Mouse (Mus musculus): ENCODE data around the gene Exosc7.
A peak's percentile ranks its signal among the peaks of the same experiment; 100 is the strongest.

Gene Exosc7

DNA sequence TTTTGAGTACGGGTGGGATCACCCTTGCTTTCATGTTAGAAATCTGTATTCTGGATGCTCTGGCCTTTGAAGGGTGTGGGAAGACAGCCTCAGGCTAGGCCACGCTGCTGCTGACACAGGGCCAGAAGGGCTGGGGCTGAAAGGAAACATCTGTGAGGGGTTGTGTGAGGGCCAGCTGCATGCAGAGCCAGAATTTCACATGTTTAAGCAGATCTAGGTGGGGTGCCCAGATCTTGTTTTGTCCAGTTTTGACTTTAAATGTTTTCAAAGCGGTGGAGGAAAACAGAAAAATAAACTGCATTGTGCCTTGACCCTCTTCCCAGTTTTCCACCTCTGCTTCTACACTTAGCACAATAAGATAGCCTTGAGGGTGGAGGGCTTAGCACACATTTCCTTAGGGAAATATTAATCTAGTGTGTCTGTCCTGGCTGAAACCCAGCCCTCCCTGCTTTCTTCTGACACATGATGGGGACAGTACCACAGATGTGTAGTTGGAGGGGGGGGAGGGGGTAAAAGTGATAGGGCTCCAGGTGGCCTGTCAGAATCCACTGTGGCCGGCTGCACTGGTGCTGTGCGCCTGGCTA is 26.0 kb downstream of the Exosc7 start:
- no peak for DNase-seq (ENCODE audit: low read depth, low spot score)

DNA sequence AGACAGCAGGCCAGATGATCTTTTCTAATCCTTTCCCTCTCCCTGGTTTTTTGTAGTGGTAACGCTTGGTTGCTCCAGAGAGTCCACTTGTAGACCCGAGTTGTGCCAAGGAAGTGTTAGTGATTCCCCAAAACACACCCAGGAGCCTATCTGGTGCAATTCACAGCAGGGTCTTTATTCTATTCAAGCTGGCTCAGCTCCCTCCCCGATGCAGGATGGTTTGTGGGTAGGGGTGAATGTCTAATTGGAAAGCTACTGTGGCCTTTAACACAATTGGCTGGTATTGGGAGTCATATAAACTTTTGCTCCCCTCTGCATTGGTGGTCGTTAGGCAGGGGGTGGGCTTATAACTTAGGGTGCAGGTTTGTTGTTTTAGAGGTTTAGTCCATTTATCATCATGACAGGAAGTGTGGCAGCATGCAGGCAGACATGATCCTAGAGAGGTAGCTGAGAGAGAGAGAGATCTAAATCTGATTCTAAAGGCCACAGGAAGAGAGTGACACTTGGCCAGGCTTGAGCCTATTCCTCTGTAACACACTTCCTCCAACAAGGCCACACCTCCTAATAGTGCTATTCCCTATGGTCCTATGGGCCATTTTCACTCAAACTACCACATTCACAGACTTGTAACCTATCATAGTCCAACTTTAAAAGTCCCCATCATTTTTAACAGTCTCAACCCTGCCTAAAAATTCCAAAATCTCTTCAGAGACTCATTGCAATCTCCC is 27.0 kb downstream of the Exosc7 start:
- DNase-seq (ENCODE audit: low read depth, low spot score), result no peak

DNA sequence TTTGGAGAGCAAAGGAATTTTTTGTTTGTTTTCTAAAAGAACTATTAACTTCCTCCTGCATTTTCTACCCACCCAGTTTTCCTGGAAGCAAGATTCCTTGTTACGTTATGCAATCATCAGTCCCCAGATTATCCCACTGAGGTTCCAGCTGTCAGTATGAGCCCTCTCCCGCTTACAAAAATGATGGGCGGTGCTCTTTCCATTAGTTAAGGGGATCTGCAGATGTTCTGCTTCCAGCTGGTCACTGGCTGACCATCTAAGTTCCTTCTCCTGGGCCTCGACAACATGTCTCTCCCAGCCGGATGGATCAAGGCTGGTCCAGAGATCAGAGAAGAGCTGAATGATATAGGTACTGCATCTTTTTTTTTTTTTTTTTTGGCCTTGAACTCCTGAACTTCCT is 35.4 kb downstream of the Exosc7 start:
- no peak for DNase-seq (ENCODE audit: low read depth, low spot score)

GRCm38 (mm10) chr9:123150241-123151020 is 37.4 kb downstream of the Exosc7 start, which contains the start of gene Clec3b:
Gene Clec3b, plus strand, starts transcription at chr9:123150946.
- DNase-seq (ENCODE audit: low read depth, low spot score), result no peak

DNA sequence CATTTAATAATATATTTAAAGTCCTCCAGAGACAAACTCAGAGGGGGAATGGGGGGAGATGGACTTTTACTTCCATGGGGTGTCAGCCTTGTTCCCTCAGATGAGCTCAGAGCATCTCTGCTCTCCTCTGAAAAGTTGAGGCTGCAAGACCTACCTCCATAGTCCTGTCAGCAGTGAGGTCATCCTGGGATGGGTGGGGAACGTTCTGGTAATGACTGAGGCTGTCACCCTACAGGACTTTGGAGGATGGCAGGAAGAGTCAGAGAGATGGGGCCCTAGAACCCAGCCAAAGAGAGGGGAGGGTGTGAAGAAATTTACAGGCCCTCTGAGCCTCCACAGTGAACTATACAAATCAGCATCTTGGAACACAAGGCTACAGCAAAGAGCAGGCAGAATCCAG is 38.5 kb downstream of the Exosc7 start:
- DNase-seq (ENCODE audit: low read depth, low spot score), result no peak

- DNase-seq (ENCODE audit: low read depth, low spot score), result peak; percentile 57
Observed at GRCm38 (mm10) chr9:123152026-123152425, 39.0 kb downstream of the Exosc7 start.

DNA sequence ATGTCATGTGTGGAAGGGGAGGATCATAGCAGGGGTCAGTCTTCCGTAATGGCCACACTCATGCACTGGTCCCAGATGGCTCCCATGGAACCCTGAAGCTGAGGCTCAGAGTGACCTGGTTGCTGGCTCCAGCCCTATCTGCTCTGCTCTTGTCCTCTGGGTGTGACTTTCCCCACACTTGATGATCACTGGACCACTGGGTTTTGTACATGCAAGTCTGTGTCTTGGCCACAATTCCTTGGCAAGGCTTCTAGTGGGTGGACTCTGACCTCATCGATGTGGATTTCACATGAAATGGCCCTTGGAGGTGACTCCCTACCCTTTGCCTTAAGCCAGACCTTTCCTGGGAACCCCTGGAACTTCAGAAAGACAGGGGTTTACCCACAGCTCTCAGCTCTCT is 40.1 kb downstream of the Exosc7 start:
- DNase-seq (ENCODE audit: low read depth, low spot score), result no peak

DNA sequence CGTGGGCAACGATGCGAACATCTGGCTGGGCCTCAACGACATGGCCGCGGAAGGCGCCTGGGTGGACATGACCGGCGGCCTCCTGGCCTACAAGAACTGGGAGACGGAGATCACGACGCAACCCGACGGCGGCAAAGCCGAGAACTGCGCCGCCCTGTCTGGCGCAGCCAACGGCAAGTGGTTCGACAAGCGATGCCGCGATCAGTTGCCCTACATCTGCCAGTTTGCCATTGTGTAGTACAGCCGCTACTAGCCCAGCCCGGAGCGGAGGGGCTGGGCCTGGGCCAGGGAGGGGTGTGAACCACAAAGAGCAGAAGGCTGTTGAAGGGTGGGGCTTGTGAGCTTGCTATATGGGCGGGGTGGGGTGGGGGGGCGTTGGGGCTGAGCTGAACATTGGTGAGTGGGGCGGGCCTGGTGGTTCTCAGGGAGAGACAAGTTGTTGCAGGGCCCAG is 43.9 kb downstream of the Exosc7 start:
- no peak for DNase-seq (ENCODE audit: low read depth, low spot score)

DNA sequence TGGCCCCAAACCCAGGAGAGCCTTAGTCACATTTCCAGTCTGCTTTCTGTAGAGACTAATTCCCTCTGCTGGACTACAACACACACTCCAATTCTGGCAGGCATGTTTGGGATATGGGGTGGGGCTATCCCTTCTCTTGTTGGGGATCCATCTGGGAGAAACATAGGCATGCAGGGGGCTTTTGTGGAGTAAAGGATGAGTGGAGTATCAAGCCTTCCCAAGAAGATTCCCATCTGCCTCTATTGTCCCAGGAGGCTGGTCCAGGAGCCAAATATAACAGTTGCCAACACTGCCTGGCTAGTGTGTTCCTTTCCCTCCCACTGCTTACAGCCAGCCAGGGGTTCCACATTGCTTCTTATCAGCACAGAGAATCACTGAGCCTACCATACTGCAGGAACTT is 44.7 kb downstream of the Exosc7 start:
- no peak for DNase-seq (ENCODE audit: low read depth, low spot score)

DNA sequence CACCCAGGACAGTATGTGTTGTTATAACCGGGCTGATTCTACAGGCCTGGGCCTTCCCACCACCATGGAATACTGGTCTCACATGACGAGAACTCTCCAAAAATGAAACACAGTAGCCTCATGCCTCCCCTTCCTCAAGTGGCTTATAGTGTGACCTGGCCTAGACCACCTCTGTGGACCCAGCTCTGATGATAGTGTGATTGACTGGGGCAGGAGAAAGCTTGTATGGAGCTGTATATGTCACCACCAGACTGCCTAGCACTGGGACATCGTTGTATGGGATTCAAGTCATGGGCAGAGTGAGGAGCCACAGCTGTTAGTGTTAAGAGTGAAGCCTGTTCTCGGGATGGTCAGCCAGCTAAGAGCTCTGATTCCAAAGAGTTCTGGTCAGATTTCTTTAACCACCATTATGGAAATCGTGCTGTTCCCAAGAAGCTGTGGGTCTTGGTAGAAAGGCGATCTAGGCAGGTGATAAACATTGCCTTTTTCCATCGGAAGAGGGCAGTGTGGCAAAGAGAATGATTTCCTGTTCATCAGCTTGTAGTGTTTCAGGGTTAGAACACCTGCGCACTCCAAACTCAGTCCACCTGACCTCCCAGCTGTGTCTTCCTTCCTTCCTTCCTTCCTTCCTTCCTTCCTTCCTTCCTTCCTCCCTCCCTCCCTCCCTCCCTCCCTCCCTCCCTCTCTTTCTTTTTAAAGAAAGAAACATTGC is 45.3 kb downstream of the Exosc7 start:
- peak; percentile 67 for DNase-seq (ENCODE audit: low read depth, low spot score)

DNA sequence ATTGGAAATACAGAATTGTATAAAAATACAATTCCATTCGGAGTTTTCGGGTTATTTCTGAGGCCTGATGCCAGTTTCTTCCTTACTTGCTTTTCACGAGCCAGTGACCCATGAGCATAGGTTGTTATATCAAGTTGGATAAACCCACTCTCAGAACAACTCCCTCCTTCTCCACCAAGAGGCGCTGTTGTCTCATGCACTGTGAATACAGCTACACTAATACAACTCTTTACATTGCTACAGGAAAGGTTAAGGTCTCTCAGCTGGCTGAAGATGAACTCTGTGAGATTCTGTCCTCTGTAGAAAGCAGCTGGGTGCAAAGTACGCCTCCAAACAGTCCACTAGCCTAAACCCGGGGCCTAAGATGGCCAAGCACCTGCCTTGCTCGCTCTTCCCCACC is 46.3 kb downstream of the Exosc7 start:
- peak; percentile 58 for DNase-seq (ENCODE audit: low read depth, low spot score)

- DNase-seq (ENCODE audit: low read depth, low spot score), result no peak
Observed at GRCm38 (mm10) chr9:123161792-123162191, 48.8 kb downstream of the Exosc7 start.

- no peak for DNase-seq (ENCODE audit: low read depth, low spot score)
Observed at GRCm38 (mm10) chr9:123162985-123163694, 50.1 kb downstream of the Exosc7 start.

DNA sequence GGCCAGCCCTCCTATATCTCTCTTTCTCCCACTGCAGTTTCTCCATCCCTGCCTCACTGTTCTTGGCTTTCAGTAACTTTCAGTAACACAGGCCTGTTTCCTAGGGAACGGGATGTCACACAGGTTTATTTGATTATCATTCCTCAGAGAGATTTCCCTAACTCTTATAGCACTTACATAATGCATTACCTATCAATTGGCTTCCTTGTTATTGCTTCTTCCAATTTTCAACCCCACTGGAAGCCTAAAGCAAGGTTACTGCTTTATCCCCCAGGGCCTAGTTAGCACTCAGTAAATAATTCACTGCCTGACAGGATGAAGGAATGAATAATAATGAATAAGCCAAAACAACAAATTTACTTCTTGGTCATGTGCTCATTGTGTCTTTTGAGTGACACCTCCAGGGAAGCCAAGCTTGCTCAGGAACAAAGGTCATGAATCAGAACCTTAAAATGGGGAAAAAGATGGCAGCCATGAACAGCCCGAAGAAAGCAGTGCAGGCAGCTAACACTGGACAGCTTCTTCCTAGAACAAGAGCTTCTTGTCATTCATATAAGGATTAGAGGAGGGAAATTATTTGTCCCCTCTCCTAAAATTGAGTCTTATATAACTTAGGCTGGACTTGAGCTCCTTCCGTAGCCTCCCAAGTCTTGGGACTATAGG is 52.9 kb downstream of the Exosc7 start:
- no peak for DNase-seq (ENCODE audit: low read depth, low spot score)

DNA sequence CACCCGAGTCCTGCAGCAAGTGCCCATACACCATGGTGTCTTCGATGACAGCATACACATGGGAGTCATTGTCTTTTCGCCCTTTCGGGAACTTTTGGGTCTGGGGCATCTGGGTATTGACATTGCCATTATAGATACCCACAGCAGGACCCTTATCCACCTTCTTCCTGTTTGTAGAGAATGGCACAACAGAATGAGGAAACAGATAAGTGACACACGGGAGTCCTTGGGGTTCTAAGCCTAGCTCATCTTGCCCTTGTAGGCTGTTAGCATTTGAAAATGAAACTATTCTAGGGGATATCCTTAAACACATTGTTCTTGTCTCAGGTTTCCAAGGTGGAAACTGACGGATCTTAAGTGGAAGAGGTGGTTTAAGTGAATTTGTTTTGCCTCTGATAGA is 60.7 kb downstream of the Exosc7 start:
- DNase-seq (ENCODE audit: low read depth, low spot score), result no peak

DNA sequence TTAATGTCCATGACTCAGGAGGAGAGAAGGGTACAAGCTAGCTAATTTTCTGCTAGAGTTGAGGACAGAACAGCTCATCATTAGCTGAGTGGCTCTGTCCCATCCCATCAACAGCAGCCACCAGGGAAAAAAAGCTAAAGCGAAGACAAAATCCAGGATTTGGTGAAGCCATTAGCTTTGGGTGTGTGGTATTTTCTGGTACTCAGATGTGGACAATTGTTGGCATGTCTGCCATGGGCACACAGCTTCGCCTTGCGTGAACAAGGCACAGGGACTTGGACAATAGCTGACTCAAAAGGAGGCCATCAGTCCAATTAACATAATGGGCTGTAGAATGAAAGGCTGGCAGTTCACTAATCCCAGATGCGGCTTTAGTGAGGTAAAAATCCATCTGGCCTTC is 61.3 kb downstream of the Exosc7 start:
- no peak for DNase-seq (ENCODE audit: low read depth, low spot score)

DNA sequence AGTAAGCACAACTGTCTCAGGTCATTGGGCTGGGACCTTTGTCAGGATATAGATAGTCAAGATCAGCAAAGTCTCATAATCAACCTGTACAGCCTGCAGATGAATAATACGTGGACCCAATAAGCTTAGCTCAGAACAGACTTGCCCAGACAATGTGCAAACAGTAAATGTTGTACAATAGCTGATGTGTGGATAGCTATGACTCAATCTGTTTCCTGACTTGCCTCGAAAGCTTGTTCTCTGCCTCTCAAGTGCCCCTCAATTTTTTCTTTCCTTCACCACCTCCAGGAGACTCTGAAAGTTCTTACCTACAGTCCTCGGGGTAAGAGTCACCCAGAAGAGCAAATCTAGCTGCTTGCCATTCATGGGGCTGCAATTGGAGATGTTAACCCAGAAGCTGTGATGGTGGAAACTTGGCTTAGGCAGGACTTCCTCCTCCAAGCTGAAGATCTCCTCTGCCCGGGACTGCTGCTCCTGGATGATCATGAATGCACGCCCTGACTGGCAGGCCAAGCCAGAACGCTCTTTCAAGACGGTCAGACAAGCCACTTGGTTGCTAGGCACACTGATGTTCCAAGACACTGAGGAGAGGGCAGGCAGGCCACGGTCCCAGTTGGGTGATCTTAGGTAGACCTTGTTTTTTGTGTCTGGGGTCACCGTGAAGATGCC is 64.5 kb downstream of the Exosc7 start:
- no peak for DNase-seq (ENCODE audit: low read depth, low spot score)

GRCm38 (mm10) chr9:123180003-123180402 is 67.0 kb downstream of the Exosc7 start:
- DNase-seq (ENCODE audit: low read depth, low spot score), result no peak

- no peak for DNase-seq (ENCODE audit: low read depth, low spot score)
Observed at GRCm38 (mm10) chr9:123183226-123183625, 70.2 kb downstream of the Exosc7 start.

- DNase-seq (ENCODE audit: low read depth, low spot score), result no peak
Observed at GRCm38 (mm10) chr9:123185546-123185945, 72.5 kb downstream of the Exosc7 start.
